Mouse (Mus musculus) left cerebral cortex, postnatal 10 days (tissue): ENCODE measurements around the gene Clstn1. TPM values are rescaled to one million over a fixed set of nuclear protein-coding genes. Genes with fewer than 3 reads are reported as not detected.
"Not testable (repeated sequence)": the region's sequence is repeated elsewhere in the genome, so short reads cannot be mapped to it uniquely, and the experiment has no call there.

Source experiments
- DNase-seq, 2 experiments: peaks; one replicate each; pipeline ENCODE4 v3.0.0; 2021 to 2022; ENCODE audit warnings: low spot score in 2 of 2, mixed read lengths in 1 of 2; ENCODE audit errors: extremely low spot score in 1 of 2
- intact Hi-C: fragments of 180-260 bp; cut with DNase I; formaldehyde crosslinking; loops from one replicate; pipeline ENCODE4 v1.15.1; 2025
- total RNA-seq, 2 experiments: library from RNA; stranded (reverse); gene quantifications; 2 replicates each; pipeline ENCODE4 v1.2.3; 2021

The Clstn1 gene
- total RNA-seq, 2 experiments from 2014 or later: 909 to 940 TPM

GRCm38 (mm10) chr4:149616999-149617398 is 30.7 kb downstream of the Clstn1 start:
- intact Hi-C loops, DNase-seq: not testable (repeated sequence)

GRCm38 (mm10) chr4:149619988-149620387 is 33.7 kb downstream of the Clstn1 start:
- intact Hi-C loops: no loop called here
- DNase-seq: no peak

- no peak for DNase-seq
- intact Hi-C loops: no loop called here
Observed at GRCm38 (mm10) chr4:149621286-149621685, 35.0 kb downstream of the Clstn1 start.

- intact Hi-C loops: no loop called here
- DNase-seq: no peak
Observed at GRCm38 (mm10) chr4:149623711-149624110, 37.4 kb downstream of the Clstn1 start.

GRCm38 (mm10) chr4:149626809-149627208 is 40.5 kb downstream of the Clstn1 start:
- intact Hi-C loops: no loop called here
- DNase-seq: no peak

- peak in 1 of 2 experiments; percentile 77 for DNase-seq
- intact Hi-C loops: no loop called here
Observed at GRCm38 (mm10) chr4:149628372-149628771, 42.1 kb downstream of the Clstn1 start.

GRCm38 (mm10) chr4:149628810-149629209 is 42.5 kb downstream of the Clstn1 start:
- intact Hi-C loops: no loop called here
- no peak for DNase-seq

GRCm38 (mm10) chr4:149632670-149633307 is 46.5 kb downstream of the Clstn1 start:
- intact Hi-C loops: no loop called here

GRCm38 (mm10) chr4:149634157-149634556 is 47.9 kb downstream of the Clstn1 start:
- DNase-seq: no peak
- intact Hi-C loops: no loop called here

More at GRCm38 (mm10) chr4:149632670-149633307, 46.5 kb downstream of the Clstn1 start:
- DNase-seq: no peak

GRCm38 (mm10) chr4:149634966-149635365 is 48.7 kb downstream of the Clstn1 start:
- intact Hi-C loops: no loop called here
- DNase-seq: no peak

- intact Hi-C loops: no loop called here
Observed at GRCm38 (mm10) chr4:149635915-149636415, 49.7 kb downstream of the Clstn1 start.

GRCm38 (mm10) chr4:149637942-149638341 is 51.7 kb downstream of the Clstn1 start:
- DNase-seq: no peak
- intact Hi-C loops: no loop called here

More at GRCm38 (mm10) chr4:149635915-149636415, 49.7 kb downstream of the Clstn1 start:
- DNase-seq: no peak

GRCm38 (mm10) chr4:149640831-149641230 is 54.6 kb downstream of the Clstn1 start:
- no peak for DNase-seq
- intact Hi-C loops: no loop called here

- intact Hi-C loops: no loop called here
- DNase-seq: no peak
Observed at GRCm38 (mm10) chr4:149641400-149641799, 55.1 kb downstream of the Clstn1 start.

- DNase-seq: no peak
Observed at GRCm38 (mm10) chr4:149641956-149642355, 55.7 kb downstream of the Clstn1 start.

GRCm38 (mm10) chr4:149645761-149646160 is 59.5 kb downstream of the Clstn1 start:
- intact Hi-C loops: no loop called here
- no peak for DNase-seq

More at GRCm38 (mm10) chr4:149641956-149642355, 55.7 kb downstream of the Clstn1 start:
- intact Hi-C loops: no loop called here

GRCm38 (mm10) chr4:149648031-149648805 is 62.0 kb downstream of the Clstn1 start:
- intact Hi-C loops: no loop called here
- DNase-seq: no peak

- intact Hi-C loops: loop anchor here (5.0 kb wide), 1 partner anchor 62 kb away; no protein-coding TSS in a partner anchor
- DNase-seq: peak; percentile 52 to 90
Observed at GRCm38 (mm10) chr4:149650493-149651193, 64.4 kb downstream of the Clstn1 start.

GRCm38 (mm10) chr4:149654232-149654631 is 68.0 kb downstream of the Clstn1 start:
- intact Hi-C loops: loop anchor here (5.0 kb wide), 1 partner anchor 58 kb away; no protein-coding TSS in a partner anchor
- DNase-seq: no peak
